Mouse (Mus musculus) ES-E14 (cell line): Measurements from ENCODE around the gene Pde4d. TPM values are rescaled to one million over a fixed set of nuclear protein-coding genes. Genes with fewer than 3 reads are reported as not detected.

Experiments used
- DNase-seq: peaks from one replicate; pipeline ENCODE4 v3.0.0-alpha.2; 2013; ENCODE audit warnings: low read depth, low spot score
- H3K27ac ChIP-seq: 2 replicates; pipeline ENCODE4 v1.5.1; 2012; ENCODE audit warnings: low read depth, mild to moderate bottlenecking, low read length, moderate library complexity, mixed read lengths; ENCODE audit not compliant: poor library complexity, insufficient read depth, severe bottlenecking
- H3K36me3 ChIP-seq: 2 replicates; pipeline ENCODE4 v1.6.1; 2012; ENCODE audit warnings: mild to moderate bottlenecking, low read length, moderate library complexity, mixed read lengths; ENCODE audit not compliant: control insufficient read depth, poor library complexity, insufficient read depth, severe bottlenecking
- H3K4me1 ChIP-seq, 2 experiments: fragments of 150-350 bp in 1 of 2; sonication (generic) in 1 of 2; 2 replicates each; pipeline ENCODE4 v1.6.1; 2012; ENCODE audit warnings: low read length in 2 of 2, mild to moderate bottlenecking in 1 of 2, mixed read lengths in 1 of 2; ENCODE audit not compliant: control insufficient read depth in 2 of 2, insufficient read depth in 2 of 2, poor library complexity in 1 of 2
- H3K4me3 ChIP-seq, 2 experiments: fragments of 150-350 bp in 1 of 2; sonication (generic) in 1 of 2; 2 replicates each; pipeline ENCODE4 v1.5.1; 2012; ENCODE audit warnings: low read length in 2 of 2, low read depth in 1 of 2, mild to moderate bottlenecking in 1 of 2, mixed read lengths in 1 of 2; ENCODE audit not compliant: insufficient read depth in 1 of 2, poor library complexity in 1 of 2, severe bottlenecking in 1 of 2
- H3K9ac ChIP-seq: 2 replicates; pipeline ENCODE4 v1.6.1; 2012; ENCODE audit warnings: low read depth, mild to moderate bottlenecking, low read length, mixed read lengths; ENCODE audit not compliant: poor library complexity, insufficient read depth, severe bottlenecking
- H3K9me3 ChIP-seq: fragments of 150-350 bp; sonication (generic); 2 replicates; pipeline ENCODE4 v1.6.1; 2012; ENCODE audit warnings: low read depth, mild to moderate bottlenecking, low read length; ENCODE audit not compliant: control insufficient read depth, insufficient read depth
- CHD2 ChIP-seq: IDR thresholded peaks from 2 replicates; pipeline ENCODE4 v1.6.1; 2014; ENCODE audit warnings: mild to moderate bottlenecking, low read depth, low read length, inconsistent platforms
- HCFC1 ChIP-seq: IDR thresholded peaks from 2 replicates; pipeline ENCODE4 v1.6.1; 2012; ENCODE audit warnings: low read length, inconsistent platforms, borderline replicate concordance; ENCODE audit not compliant: insufficient read depth
- MAFK ChIP-seq: IDR thresholded peaks from 2 replicates; pipeline ENCODE4 v1.6.1; 2014; ENCODE audit warnings: mild to moderate bottlenecking, low read depth, low read length, inconsistent platforms; ENCODE audit not compliant: insufficient read depth
- ZC3H11A ChIP-seq: IDR thresholded peaks from 2 replicates; pipeline ENCODE4 v1.6.1; 2012; ENCODE audit warnings: low read depth, mild to moderate bottlenecking, inconsistent platforms, low read length, borderline replicate concordance
- ZNF384 ChIP-seq: IDR thresholded peaks from 2 replicates; pipeline ENCODE4 v1.6.1; 2012; ENCODE audit warnings: low read depth, low read length, inconsistent platforms
- in situ Hi-C, 2 experiments: fragments of 600-800 bp; cut with MboI; formaldehyde crosslinking; loops; one replicate each; pipeline ENCODE4 v1.15.1; 2025; ENCODE audit warnings: low sequenced_read_pairs in 2 of 2, inconsistent platforms in 1 of 2; ENCODE audit not compliant: unreplicated experiment in 2 of 2
- total RNA-seq: library from RNA; depleted of rRNA; stranded (reverse); fragments of 300-350 nt; gene quantifications from 2 replicates; pipeline ENCODE4 v1.2.3, GENCODE M21; 2012

The Pde4d gene
- total RNA-seq, 1 experiment, result 10.4 TPM

DNA sequence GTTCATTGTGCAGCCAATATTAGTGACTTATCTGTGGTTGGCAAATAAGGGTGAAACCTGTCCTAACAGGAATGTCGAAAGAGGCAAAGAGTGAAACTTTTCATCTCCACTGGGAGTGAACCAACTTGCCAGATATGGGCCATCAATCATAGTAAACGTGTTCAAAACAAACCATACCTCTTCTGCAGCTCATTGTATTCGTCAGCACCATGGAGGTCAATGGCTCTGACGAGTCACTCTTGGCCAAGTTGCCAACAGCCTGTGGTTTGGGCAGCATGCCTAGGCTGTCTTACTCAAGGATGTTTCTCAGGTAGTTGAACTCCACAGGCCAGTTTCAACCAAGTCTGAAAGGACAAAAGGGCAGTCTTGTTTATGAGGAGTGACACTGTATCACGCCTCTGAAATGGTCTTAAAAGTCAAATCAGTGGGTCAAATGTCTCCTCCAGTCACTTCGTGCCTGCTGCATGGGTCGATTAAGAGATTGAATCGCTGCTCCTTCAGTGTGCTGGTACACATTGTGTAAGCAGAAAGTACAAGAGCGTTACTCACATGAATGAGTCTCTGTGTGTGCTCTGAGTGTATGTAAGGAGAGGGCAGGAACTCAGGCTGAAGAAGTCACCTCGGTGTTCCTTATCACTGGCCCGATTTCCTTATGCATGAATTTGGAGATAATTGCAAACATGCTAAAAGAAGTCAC lies 1431.6 kb downstream of the Pde4d start:
- no peak for DNase-seq

DNA sequence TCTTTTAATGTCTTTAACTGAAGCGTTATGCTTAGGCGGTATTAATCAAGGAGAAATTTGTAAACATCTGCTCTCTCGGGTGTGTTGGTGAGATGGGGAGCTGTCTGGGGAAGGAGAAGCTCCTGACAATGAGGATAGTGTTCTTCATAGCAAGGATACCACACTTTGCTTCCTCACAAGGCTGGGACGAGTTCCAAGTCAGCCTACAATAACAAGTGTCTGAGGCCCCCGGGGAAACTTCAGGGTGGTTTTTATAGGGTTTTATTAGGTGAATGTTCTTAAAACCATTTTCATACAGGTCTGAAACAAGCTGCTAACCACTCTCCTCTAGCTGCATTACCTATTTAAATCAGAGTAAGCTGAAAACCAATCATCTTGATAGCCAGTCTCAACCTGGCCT lies 1433.9 kb downstream of the Pde4d start:
- H3K4me3 ChIP-seq, result no peak overlapping the region
- no peak overlapping the region for H3K27ac ChIP-seq
- no peak overlapping the region for H3K9ac ChIP-seq
- TF ChIP-seq CHD2 (no peak), ZNF384 (no peak), ZC3H11A (no peak), MAFK (no peak), HCFC1 (no peak)
- no peak for DNase-seq
- H3K9me3 ChIP-seq, result no peaks in the 10 kb centered on the region
- in situ Hi-C loops, result no loop called here
- no peaks in the 10 kb centered on the region for H3K4me1 ChIP-seq
- no peaks in the 10 kb centered on the region for H3K36me3 ChIP-seq

More for the DNA sequence above, 1431.6 kb downstream of the Pde4d start:
- Histone ChIP-seq H3K4me1 (peaks cover 0 to 2% of the 10 kb centered on the region in 2 experiments; a peak in 1 of 4 replicates), H3K4me3 (no peak overlapping the region), H3K27ac (no peak overlapping the region), H3K36me3 (no peaks in the 10 kb centered on the region), H3K9me3 (no peaks in the 10 kb centered on the region), H3K9ac (no peak overlapping the region)
- TF ChIP-seq MAFK (no peak), CHD2 (no peak), HCFC1 (no peak), ZC3H11A (no peak), ZNF384 (no peak)
- in situ Hi-C loops, result no loop called here

DNA sequence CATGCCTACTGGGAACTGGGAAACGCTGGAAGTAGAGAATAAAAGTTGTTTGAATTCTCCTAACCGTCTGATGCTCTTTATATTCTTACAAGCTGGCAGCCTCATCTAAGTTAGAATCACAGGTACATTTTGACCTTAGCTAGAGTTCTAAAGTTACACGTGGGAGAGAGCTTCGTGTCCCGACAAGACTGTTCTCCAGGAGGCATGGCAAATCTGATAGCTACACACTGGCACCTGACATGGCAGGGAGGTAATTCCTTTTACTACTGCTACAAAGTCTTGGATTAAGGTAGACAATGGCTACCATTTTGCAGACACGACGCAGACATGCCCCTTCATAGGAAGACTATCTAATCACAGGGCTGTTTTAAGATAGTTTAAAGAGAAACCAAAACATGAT lies 1435.1 kb downstream of the Pde4d start:
- DNase-seq, result no peak
- H3K9me3 ChIP-seq, result no peaks in the 10 kb centered on the region
- no peak overlapping the region for H3K4me3 ChIP-seq
- H3K36me3 ChIP-seq, result no peaks in the 10 kb centered on the region
- in situ Hi-C loops, result no loop called here
- H3K9ac ChIP-seq, result no peak overlapping the region
- no peaks in the 10 kb centered on the region for H3K4me1 ChIP-seq
- TF ChIP-seq MAFK (no peak), ZNF384 (no peak), ZC3H11A (no peak), HCFC1 (no peak)
- no peak overlapping the region for H3K27ac ChIP-seq

DNA sequence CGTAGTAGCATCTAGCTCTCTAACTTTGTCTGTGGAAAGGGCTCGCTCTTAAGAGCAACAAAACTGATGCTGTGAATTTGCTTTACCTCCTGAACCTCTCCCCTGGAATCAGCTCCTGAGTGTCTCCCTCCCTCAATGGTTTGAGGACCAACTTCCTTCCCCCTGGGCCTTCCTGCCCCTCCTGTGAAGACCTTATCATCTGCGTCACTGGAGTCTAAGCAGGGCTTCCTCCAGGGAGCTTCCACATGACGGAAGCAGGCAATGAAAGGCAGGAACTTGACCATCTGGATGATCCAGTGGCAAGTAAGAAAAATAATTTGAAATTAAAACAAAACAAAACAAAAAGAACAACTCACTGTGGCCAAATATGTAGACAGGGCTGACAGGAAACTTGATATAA lies 1438.5 kb downstream of the Pde4d start:
- H3K9ac ChIP-seq, result no peak overlapping the region
- no peak overlapping the region for H3K27ac ChIP-seq
- no peaks in the 10 kb centered on the region for H3K9me3 ChIP-seq
- in situ Hi-C loops, result no loop called here
- H3K4me3 ChIP-seq, result no peak overlapping the region
- H3K4me1 ChIP-seq, result no peaks in the 10 kb centered on the region; a peak in 1 of 4 replicates
- no peaks in the 10 kb centered on the region for H3K36me3 ChIP-seq
- TF ChIP-seq ZNF384, result no peak
- TF ChIP-seq HCFC1, result no peak
- no peak for TF ChIP-seq ZC3H11A
- no peak for TF ChIP-seq MAFK
- no peak for TF ChIP-seq CHD2
- no peak for DNase-seq
